Mouse (Mus musculus) ES-E14 (cell line): ENCODE results near the gene Adamts16.

Experiments
- CHD2 ChIP-seq: IDR thresholded peaks from 2 replicates; pipeline ENCODE4 v1.6.1; 2014; ENCODE audit warnings: mild to moderate bottlenecking, low read depth, low read length, inconsistent platforms
- HCFC1 ChIP-seq: IDR thresholded peaks from 2 replicates; pipeline ENCODE4 v1.6.1; 2012; ENCODE audit warnings: low read length, inconsistent platforms, borderline replicate concordance; ENCODE audit not compliant: insufficient read depth
- MAFK ChIP-seq: IDR thresholded peaks from 2 replicates; pipeline ENCODE4 v1.6.1; 2014; ENCODE audit warnings: mild to moderate bottlenecking, low read depth, low read length, inconsistent platforms; ENCODE audit not compliant: insufficient read depth
- ZC3H11A ChIP-seq: IDR thresholded peaks from 2 replicates; pipeline ENCODE4 v1.6.1; 2012; ENCODE audit warnings: low read depth, mild to moderate bottlenecking, inconsistent platforms, low read length, borderline replicate concordance
- ZNF384 ChIP-seq: IDR thresholded peaks from 2 replicates; pipeline ENCODE4 v1.6.1; 2012; ENCODE audit warnings: low read depth, low read length, inconsistent platforms

GRCm38 (mm10) chr13:70733911-70734310 is 107.7 kb downstream of the Adamts16 start:
- no peak for TF ChIP-seq ZC3H11A
- TF ChIP-seq HCFC1, result no peak
- no peak for TF ChIP-seq ZNF384
- no peak for TF ChIP-seq MAFK
- no peak for TF ChIP-seq CHD2
